Mouse (Mus musculus) cerebellum, adult 2 months (tissue): Measurements from ENCODE around the gene Slc5a10. TPM values are rescaled to one million over a fixed set of nuclear protein-coding genes. Genes with fewer than 3 reads are reported as not detected.

Source experiments
- DNase-seq, 2 experiments: peaks; one replicate each; pipeline ENCODE4 v3.0.0; 2021
- H3K27ac ChIP-seq: fragments of 200-500 bp; 2 replicates; pipeline ENCODE4 v1.5.1; 2012; ENCODE audit warnings: low read length, control low read depth, inconsistent platforms; ENCODE audit not compliant: insufficient read depth
- H3K27me3 ChIP-seq: fragments of 200-500 bp; 2 replicates; pipeline ENCODE4 v1.6.1; 2012; ENCODE audit warnings: inconsistent platforms, mild to moderate bottlenecking, low read length, moderate library complexity; ENCODE audit not compliant: control insufficient read depth, insufficient read depth
- H3K4me1 ChIP-seq: fragments of 200-500 bp; 2 replicates; pipeline ENCODE4 v1.6.1; 2011; ENCODE audit warnings: low read length; ENCODE audit not compliant: control insufficient read depth, insufficient read depth
- H3K4me3 ChIP-seq: fragments of 200-500 bp; replicated peaks from 2 replicates; pipeline ENCODE3; 2011; ENCODE audit warnings: mild to moderate bottlenecking, low read depth, low read length, control low read depth; ENCODE audit not compliant: insufficient read depth
- CTCF ChIP-seq: fragments of 200-500 bp; IDR thresholded peaks from 2 replicates; pipeline ENCODE4 v1.5.1; 2011; ENCODE audit warnings: low read depth, mild to moderate bottlenecking, control low read depth, low read length, moderate library complexity, borderline replicate concordance; ENCODE audit not compliant: insufficient read depth
- POLR2A ChIP-seq: fragments of 200-500 bp; IDR thresholded peaks from 2 replicates; pipeline ENCODE4 v1.6.1; 2011; ENCODE audit warnings: low read length, control low read depth, borderline replicate concordance; ENCODE audit not compliant: insufficient read depth
- WGBS: fragments of 180-500 bp; shearing (Covaris S2); methylation state at CpG from one replicate; pipeline ENCODE4 v1.1.7; 2018; 5-methylcytosine and 5-hydroxymethylcytosine counted together
- polyA plus RNA-seq: library from polyadenylated mRNA; depleted of rRNA; stranded (reverse); fragments of >200 nt; gene quantifications from 2 replicates; pipeline ENCODE4 v1.2.3, GENCODE M21; 2012

Gene Slc5a10
- polyA plus RNA-seq, 1 experiment, result 0.07 TPM

- Histone ChIP-seq H3K27ac (no peak overlapping the region), H3K27me3 (no peaks in the 10 kb centered on the region), H3K4me3 (no peak overlapping the region), H3K4me1 (no peaks in the 10 kb centered on the region)
- TF ChIP-seq CTCF (no peak), POLR2A (no peak)
- WGBS, result 58% methylated on average over 3 of the region's 3 CpGs
- DNase-seq, result no peak
Measured at GRCm38 (mm10) chr11:61743768-61744167, 23.1 kb upstream of the Slc5a10 start.

- no peaks in the 10 kb centered on the region for H3K4me1 ChIP-seq
- no peak overlapping the region for H3K4me3 ChIP-seq
- 98% methylated on average over 1 of the region's 1 CpGs for WGBS
- DNase-seq, result no peak
- TF ChIP-seq POLR2A (no peak), CTCF (no peak)
- H3K27me3 ChIP-seq, result no peaks in the 10 kb centered on the region
- no peak overlapping the region for H3K27ac ChIP-seq
Measured at GRCm38 (mm10) chr11:61740500-61740899, 19.9 kb upstream of the Slc5a10 start.

- TF ChIP-seq POLR2A (no peak), CTCF (no peak)
- H3K4me3 ChIP-seq, result no peak overlapping the region
- DNase-seq, result no peak
- WGBS, result 96% methylated on average over 1 of the region's 1 CpGs
- H3K27me3 ChIP-seq, result no peaks in the 10 kb centered on the region
- H3K4me1 ChIP-seq, result no peaks in the 10 kb centered on the region
- no peak overlapping the region for H3K27ac ChIP-seq
Measured at GRCm38 (mm10) chr11:61737290-61737689, 16.7 kb upstream of the Slc5a10 start.

- Histone ChIP-seq H3K4me1 (no peaks in the 10 kb centered on the region), H3K27me3 (no peaks in the 10 kb centered on the region), H3K27ac (no peak overlapping the region), H3K4me3 (no peak overlapping the region)
- WGBS, result 89% methylated on average over 7 of the region's 7 CpGs
- TF ChIP-seq CTCF (no peak), POLR2A (no peak)
- DNase-seq, result no peak
Measured at GRCm38 (mm10) chr11:61732672-61733071, 12.0 kb upstream of the Slc5a10 start.

GRCm38 (mm10) chr11:61728037-61728436 lies 7.4 kb upstream of the Slc5a10 start:
- H3K4me3 ChIP-seq, result no peak overlapping the region
- no peaks in the 10 kb centered on the region for H3K4me1 ChIP-seq
- no peaks in the 10 kb centered on the region for H3K27me3 ChIP-seq
- no peak for DNase-seq
- TF ChIP-seq CTCF (no peak), POLR2A (no peak)
- whole genome bisulfite sequencing, result 33% methylated on average over 2 of the region's 2 CpGs
- H3K27ac ChIP-seq, result no peak overlapping the region

GRCm38 (mm10) chr11:61722077-61722476 lies 1.5 kb upstream of the Slc5a10 start:
- Histone ChIP-seq H3K27ac (no peak overlapping the region), H3K4me1 (no peaks in the 10 kb centered on the region), H3K27me3 (no peaks in the 10 kb centered on the region), H3K4me3 (no peak overlapping the region)
- TF ChIP-seq CTCF (no peak), POLR2A (no peak)
- WGBS, result 33% methylated on average over 5 of the region's 5 CpGs
- no peak for DNase-seq

- 61% methylated on average over 8 of the region's 8 CpGs for WGBS
- no peaks in the 10 kb centered on the region for H3K4me1 ChIP-seq
Measured at GRCm38 (mm10) chr11:61719826-61720225, 800 bp downstream of the Slc5a10 start.

GRCm38 (mm10) chr11:61719387-61719786 lies 1.2 kb downstream of the Slc5a10 start:
- TF ChIP-seq CTCF (no peak), POLR2A (no peak)
- H3K4me3 ChIP-seq, result no peak overlapping the region
- WGBS, result 46% methylated on average over 3 of the region's 3 CpGs

More at GRCm38 (mm10) chr11:61719826-61720225, 800 bp downstream of the Slc5a10 start:
- TF ChIP-seq CTCF (no peak), POLR2A (no peak)
- Histone ChIP-seq H3K27me3 (no peaks in the 10 kb centered on the region), H3K27ac (no peak overlapping the region), H3K4me3 (no peak overlapping the region)
- DNase-seq, result no peak

GRCm38 (mm10) chr11:61717990-61718389 lies 2.6 kb downstream of the Slc5a10 start:
- no peaks in the 10 kb centered on the region for H3K4me1 ChIP-seq
- no peak overlapping the region for H3K27ac ChIP-seq
- WGBS, result 58% methylated on average over 5 of the region's 5 CpGs
- H3K27me3 ChIP-seq, result no peaks in the 10 kb centered on the region
- H3K4me3 ChIP-seq, result no peak overlapping the region
- TF ChIP-seq CTCF (no peak), POLR2A (no peak)
- DNase-seq, result no peak

More at GRCm38 (mm10) chr11:61719387-61719786, 1.2 kb downstream of the Slc5a10 start:
- DNase-seq, result no peak
- no peaks in the 10 kb centered on the region for H3K4me1 ChIP-seq
- H3K27ac ChIP-seq, result no peak overlapping the region
- H3K27me3 ChIP-seq, result no peaks in the 10 kb centered on the region
